Mouse (Mus musculus): ENCODE results near the gene Cckar. TPM values are rescaled to one million over a fixed set of nuclear protein-coding genes. Genes with fewer than 3 reads are reported as not detected.

The Cckar gene
- polyA plus RNA-seq, 1 experiment from 2014 or later = 48.7 TPM

GRCm38 (mm10) chr5:53708191-53708590 lies 686 bp upstream of the Cckar start:
- TF ChIP-seq CTCF (IDR thresholded peaks at IDR 0.05; ENCODE audit: low read depth) = no peak
- Histone ChIP-seq H3K4me1 (ENCODE audit: insufficient read depth) (no peaks in the 10 kb centered on the region), H3K9ac (no peak overlapping the region), H3K36me3 (ENCODE audit: insufficient read depth) (no peaks in the 10 kb centered on the region), H3K9me3 (ENCODE audit: low read depth, low read length) (no peaks in the 10 kb centered on the region), H3K4me2 (peak overlapping the region; percentile 49; the same call in 1 of the 2 replicates), H3K4me3 (ENCODE audit: low read depth, low read length) (no peak overlapping the region), H3K27me3 (ENCODE audit: insufficient read depth, low read length) (no peaks in the 10 kb centered on the region), H3K27ac (ENCODE audit: low read depth) (no peak overlapping the region)
- 58% methylated on average over 4 of the region's 4 CpGs for WGBS
- ATAC-seq (ENCODE audit: insufficient read depth) (no peak), DNase-seq (no peak)

- H3K36me3 ChIP-seq (ENCODE audit: insufficient read depth) = peaks cover 11% of the 10 kb centered on the region; the same call in 1 of the 2 replicates
- H3K27me3 ChIP-seq (ENCODE audit: insufficient read depth, low read length) = no peaks in the 10 kb centered on the region
- TF ChIP-seq CTCF (IDR thresholded peaks at IDR 0.05; ENCODE audit: low read depth) = no peak
- WGBS = 86% methylated on average over 14 of the region's 14 CpGs
- DNase-seq (no peak), ATAC-seq (ENCODE audit: insufficient read depth) (no peak)
- no peaks in the 10 kb centered on the region for H3K9me3 ChIP-seq (ENCODE audit: low read depth, low read length)
- H3K4me1 ChIP-seq (ENCODE audit: insufficient read depth) = no peaks in the 10 kb centered on the region
- H3K4me3 ChIP-seq (ENCODE audit: low read depth, low read length) = no peak overlapping the region
- no peak overlapping the region for H3K4me2 ChIP-seq
- no peak overlapping the region for H3K9ac ChIP-seq
- H3K27ac ChIP-seq (ENCODE audit: low read depth) = no peak overlapping the region
Measured at GRCm38 (mm10) chr5:53702686-53703085, 4.8 kb downstream of the Cckar start.

- no peak for TF ChIP-seq CTCF (IDR thresholded peaks at IDR 0.05; ENCODE audit: low read depth)
- Histone ChIP-seq H3K4me2 (no peak overlapping the region), H3K9ac (no peak overlapping the region), H3K27me3 (ENCODE audit: insufficient read depth, low read length) (no peaks in the 10 kb centered on the region), H3K4me1 (ENCODE audit: insufficient read depth) (no peaks in the 10 kb centered on the region), H3K4me3 (ENCODE audit: low read depth, low read length) (no peak overlapping the region), H3K27ac (ENCODE audit: low read depth) (no peak overlapping the region), H3K9me3 (ENCODE audit: low read depth, low read length) (no peaks in the 10 kb centered on the region), H3K36me3 (ENCODE audit: insufficient read depth) (peaks cover 11% of the 10 kb centered on the region; the same call in 1 of the 2 replicates)
- DNase-seq = no peak
- 49% methylated on average over 9 of the region's 9 CpGs for WGBS
- ATAC-seq (ENCODE audit: insufficient read depth) = no peak
Measured at GRCm38 (mm10) chr5:53697794-53698193, 9.7 kb downstream of the Cckar start.

- 66% methylated on average over 3 of the region's 3 CpGs for WGBS
- Histone ChIP-seq H3K4me2 (no peak overlapping the region), H3K36me3 (ENCODE audit: insufficient read depth) (peaks cover 5% of the 10 kb centered on the region; the same call in 1 of the 2 replicates), H3K9me3 (ENCODE audit: low read depth, low read length) (no peaks in the 10 kb centered on the region), H3K9ac (no peak overlapping the region), H3K27me3 (ENCODE audit: insufficient read depth, low read length) (no peaks in the 10 kb centered on the region), H3K4me1 (ENCODE audit: insufficient read depth) (no peaks in the 10 kb centered on the region), H3K4me3 (ENCODE audit: low read depth, low read length) (no peak overlapping the region), H3K27ac (ENCODE audit: low read depth) (no peak overlapping the region)
- no peak for DNase-seq
- no peak for TF ChIP-seq CTCF (IDR thresholded peaks at IDR 0.05; ENCODE audit: low read depth)
- no peak for ATAC-seq (ENCODE audit: insufficient read depth)
Measured at GRCm38 (mm10) chr5:53696701-53697100, 10.8 kb downstream of the Cckar start.

- Histone ChIP-seq H3K27me3 (ENCODE audit: insufficient read depth, low read length) (no peaks in the 10 kb centered on the region), H3K36me3 (ENCODE audit: insufficient read depth) (no peaks in the 10 kb centered on the region), H3K4me2 (no peak overlapping the region), H3K9ac (no peak overlapping the region), H3K27ac (ENCODE audit: low read depth) (no peak overlapping the region), H3K9me3 (ENCODE audit: low read depth, low read length) (no peaks in the 10 kb centered on the region), H3K4me3 (ENCODE audit: low read depth, low read length) (no peak overlapping the region), H3K4me1 (ENCODE audit: insufficient read depth) (no peaks in the 10 kb centered on the region)
- 94% methylated on average over 1 of the region's 1 CpGs for WGBS
- ATAC-seq (ENCODE audit: insufficient read depth) (no peak), DNase-seq (no peak)
- TF ChIP-seq CTCF (IDR thresholded peaks at IDR 0.05; ENCODE audit: low read depth) = peak; percentile 42
Measured at GRCm38 (mm10) chr5:53692662-53693061, 14.8 kb downstream of the Cckar start.

GRCm38 (mm10) chr5:53692100-53692499 lies 15.4 kb downstream of the Cckar start:
- H3K4me3 ChIP-seq (ENCODE audit: low read depth, low read length) = no peak overlapping the region
- no peak overlapping the region for H3K9ac ChIP-seq
- ATAC-seq (ENCODE audit: insufficient read depth) (no peak), DNase-seq (no peak)
- H3K27me3 ChIP-seq (ENCODE audit: insufficient read depth, low read length) = no peaks in the 10 kb centered on the region
- TF ChIP-seq CTCF (IDR thresholded peaks at IDR 0.05; ENCODE audit: low read depth) = no peak
- H3K9me3 ChIP-seq (ENCODE audit: low read depth, low read length) = no peaks in the 10 kb centered on the region
- 67% methylated on average over 8 of the region's 8 CpGs for WGBS
- H3K4me1 ChIP-seq (ENCODE audit: insufficient read depth) = no peaks in the 10 kb centered on the region
- H3K4me2 ChIP-seq = no peak overlapping the region
- no peaks in the 10 kb centered on the region for H3K36me3 ChIP-seq (ENCODE audit: insufficient read depth)
- H3K27ac ChIP-seq (ENCODE audit: low read depth) = no peak overlapping the region

GRCm38 (mm10) chr5:53691577-53691976 lies 15.9 kb downstream of the Cckar start:
- H3K4me2 ChIP-seq = no peak overlapping the region
- WGBS = 50% methylated on average over 3 of the region's 3 CpGs
- H3K9me3 ChIP-seq (ENCODE audit: low read depth, low read length) = no peaks in the 10 kb centered on the region

GRCm38 (mm10) chr5:53688326-53688725 lies 19.2 kb downstream of the Cckar start:
- no peak for TF ChIP-seq CTCF (IDR thresholded peaks at IDR 0.05; ENCODE audit: low read depth)
- Histone ChIP-seq H3K27ac (ENCODE audit: low read depth) (no peak overlapping the region), H3K4me1 (ENCODE audit: insufficient read depth) (0 out of 2 replicates have a peak, but pooled peaks cover 2% of the 10 kb centered on the region), H3K27me3 (ENCODE audit: insufficient read depth, low read length) (no peaks in the 10 kb centered on the region), H3K4me2 (no peak overlapping the region), H3K36me3 (ENCODE audit: insufficient read depth) (no peaks in the 10 kb centered on the region), H3K9me3 (ENCODE audit: low read depth, low read length) (no peaks in the 10 kb centered on the region), H3K4me3 (ENCODE audit: low read depth, low read length) (no peak overlapping the region), H3K9ac (no peak overlapping the region)
- WGBS = 60% methylated on average over 7 of the region's 7 CpGs
- ATAC-seq (ENCODE audit: insufficient read depth) = no peak
- no peak for DNase-seq

More at GRCm38 (mm10) chr5:53691577-53691976, 15.9 kb downstream of the Cckar start:
- DNase-seq (no peak), ATAC-seq (ENCODE audit: insufficient read depth) (no peak)
- H3K4me1 ChIP-seq (ENCODE audit: insufficient read depth) = no peaks in the 10 kb centered on the region
- H3K4me3 ChIP-seq (ENCODE audit: low read depth, low read length) = no peak overlapping the region
- H3K27me3 ChIP-seq (ENCODE audit: insufficient read depth, low read length) = no peaks in the 10 kb centered on the region
- no peak for TF ChIP-seq CTCF (IDR thresholded peaks at IDR 0.05; ENCODE audit: low read depth)
- H3K9ac ChIP-seq = no peak overlapping the region
- H3K27ac ChIP-seq (ENCODE audit: low read depth) = no peak overlapping the region
- no peaks in the 10 kb centered on the region for H3K36me3 ChIP-seq (ENCODE audit: insufficient read depth)

Data from lung, embryonic 14.5 days (tissue).